Mouse (Mus musculus) cerebellum, adult 2 months (tissue): ENCODE data around the gene Limd1.

Experiments used
- CTCF ChIP-seq: fragments of 200-500 bp; IDR thresholded peaks from 2 replicates; pipeline ENCODE4 v1.5.1; 2011; ENCODE audit warnings: low read depth, mild to moderate bottlenecking, control low read depth, low read length, moderate library complexity, borderline replicate concordance; ENCODE audit not compliant: insufficient read depth
- POLR2A ChIP-seq: fragments of 200-500 bp; IDR thresholded peaks from 2 replicates; pipeline ENCODE4 v1.6.1; 2011; ENCODE audit warnings: low read length, control low read depth, borderline replicate concordance; ENCODE audit not compliant: insufficient read depth

DNA sequence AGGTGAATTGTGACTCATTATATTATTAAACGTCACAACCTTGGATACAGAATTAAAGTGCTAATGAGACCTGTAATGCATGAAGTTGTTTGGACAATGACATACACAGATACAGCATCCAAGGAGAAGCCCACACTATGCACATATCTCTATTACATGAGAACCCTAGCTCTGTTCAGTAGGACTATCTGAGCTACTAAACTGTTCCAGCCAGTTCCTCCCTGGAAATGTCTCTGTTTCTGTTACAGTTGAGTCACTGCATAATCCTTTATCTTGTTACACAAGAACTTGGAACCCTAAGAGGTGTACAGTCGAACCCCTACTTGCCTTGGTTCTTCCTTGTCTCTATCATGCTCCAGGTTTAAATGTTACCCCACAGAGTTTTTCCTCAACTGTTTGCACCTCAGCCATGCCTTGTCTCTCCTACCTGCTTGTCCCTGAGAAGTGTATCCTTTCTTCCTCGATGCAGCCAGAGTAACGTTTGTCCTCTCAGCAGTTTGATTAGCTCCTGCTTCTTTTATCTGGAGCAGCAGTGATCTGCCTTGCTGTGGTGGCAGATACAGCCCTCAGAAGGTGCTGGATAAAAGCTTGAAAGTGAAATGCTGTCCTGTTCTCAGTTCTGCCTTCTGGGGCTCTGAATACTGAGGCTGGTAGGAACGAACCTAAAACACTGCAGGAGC lies 10.0 kb upstream of the Limd1 start:
- TF ChIP-seq CTCF (no peak), POLR2A (no peak)
